Comparison of ENCODE assay signal across 8 mouse cellular contexts in genomic region chr1:133417539-133417938, GRCm38 (mm10). TPM values are rescaled to one million over a fixed set of nuclear protein-coding genes. Genes with fewer than 3 reads are reported as not detected.
DNase-seq lines count a peak whose midpoint lies in the region; ATAC-seq and TF ChIP-seq lines count a peak whose summit lies in the region.

No protein-coding gene starts in this region.

- WGBS in lung, embryonic 15.5 days = 52% methylated on average over 1 of the region's 1 CpGs
- WGBS in hindbrain, postnatal 0 days = 73% methylated on average over 1 of the region's 1 CpGs
- WGBS in neural tube, embryonic 13.5 days = 61% methylated on average over 1 of the region's 1 CpGs
- WGBS in thymus, adult 2 months = 81% methylated on average over 1 of the region's 1 CpGs

- peak overlapping the region; percentile 74 for H3K4me2 ChIP-seq in lung, embryonic 15.5 days
- H3K4me2 ChIP-seq in hindbrain, postnatal 0 days (ENCODE audit: low read depth, low read length) = peak overlapping the region; percentile 53
- peak overlapping the region; percentile 60 for H3K4me2 ChIP-seq in neural tube, embryonic 13.5 days

- peak overlapping the region; percentile 29; the same call in 1 of the 2 replicates for H3K9ac ChIP-seq in lung, embryonic 15.5 days
- H3K9ac ChIP-seq in hindbrain, postnatal 0 days (replicated peaks; ENCODE audit: low read length) = peak overlapping the region; percentile 30; the same call in 1 of the 2 replicates
- H3K9ac ChIP-seq in neural tube, embryonic 13.5 days = peak overlapping the region; percentile 70; the same call in 1 of the 2 replicates

- peak; percentile 20; the same call in 1 of the 2 replicates for ATAC-seq in lung, embryonic 15.5 days (ENCODE audit: borderline replicate concordance, extremely low read depth, low FRiP score, low TSS enrichment)
- 0 out of 2 replicates have a peak, but pooled peaks have one; percentile 15 for ATAC-seq in hindbrain, postnatal 0 days
- ATAC-seq in neural tube, embryonic 13.5 days (ENCODE audit: low read depth) = no peak

- H3K4me1 ChIP-seq in lung, embryonic 15.5 days = peaks cover 81% of the 10 kb centered on the region
- peaks cover 9% of the 10 kb centered on the region; the same call in 1 of the 2 replicates for H3K4me1 ChIP-seq in hindbrain, postnatal 0 days (ENCODE audit: insufficient read depth, low read length)
- H3K4me1 ChIP-seq in neural tube, embryonic 13.5 days (replicated peaks) = peaks cover 85% of the 10 kb centered on the region
- peaks cover 31% of the 10 kb centered on the region for H3K4me1 ChIP-seq in thymus, adult 2 months (replicated peaks; ENCODE audit: control insufficient read depth, insufficient read depth, low read length)

- H3K9me3 ChIP-seq in lung, embryonic 15.5 days = no peaks in the 10 kb centered on the region
- H3K9me3 ChIP-seq in hindbrain, postnatal 0 days (ENCODE audit: low read length) = no peaks in the 10 kb centered on the region
- no peaks in the 10 kb centered on the region for H3K9me3 ChIP-seq in neural tube, embryonic 13.5 days

- TF ChIP-seq CTCF in hindbrain, postnatal 0 days (IDR thresholded peaks at IDR 0.05; ENCODE audit: low read depth) = no peak
- no peak for TF ChIP-seq CTCF in thymus, adult 2 months (IDR thresholded peaks at IDR 0.05; ENCODE audit: borderline replicate concordance, control insufficient read depth, extremely low read depth, insufficient read depth, low read length, poor library complexity)

- H3K4me3 ChIP-seq in lung, embryonic 15.5 days = peak overlapping the region; percentile 43; the same call in 1 of the 2 replicates
- H3K4me3 ChIP-seq in hindbrain, postnatal 0 days (ENCODE audit: low read length) = no peak overlapping the region
- H3K4me3 ChIP-seq in neural tube, embryonic 13.5 days = no peak overlapping the region
- H3K4me3 ChIP-seq in thymus, adult 2 months (ENCODE audit: control insufficient read depth, insufficient read depth, low read length) = no peak overlapping the region

- no peak for TF ChIP-seq POLR2A in thymus, adult 2 months (IDR thresholded peaks at IDR 0.05; ENCODE audit: control insufficient read depth, extremely low read depth, insufficient read depth, low read length, poor library complexity)

- peak; percentile 60 for DNase-seq in adrenal gland, postnatal 14 days
- no peak for DNase-seq in adrenal gland, postnatal 4 days (ENCODE audit: low spot score in 2 of 2)
- DNase-seq in lung, postnatal 36 days = no peak
- no peak for DNase-seq in hindbrain, postnatal 0 days (ENCODE audit: low spot score)
- no peak for DNase-seq in embryo, embryonic 9.5 days (ENCODE audit: extremely low spot score)
- no peak for DNase-seq in thymus, adult 2 months

- peak overlapping the region; percentile 80 for H3K27ac ChIP-seq in lung, embryonic 15.5 days
- 0 out of 2 replicates have a peak overlapping the region, but pooled peaks have one; percentile 49 for H3K27ac ChIP-seq in hindbrain, postnatal 0 days
- H3K27ac ChIP-seq in neural tube, embryonic 13.5 days (replicated peaks) = no peak overlapping the region
- H3K27ac ChIP-seq in thymus, adult 2 months (ENCODE audit: control insufficient read depth, insufficient read depth, low read length) = no peak overlapping the region

- H3K27me3 ChIP-seq in lung, embryonic 15.5 days = no peaks in the 10 kb centered on the region
- H3K27me3 ChIP-seq in hindbrain, postnatal 0 days (ENCODE audit: insufficient read depth, low read length) = no peaks in the 10 kb centered on the region
- H3K27me3 ChIP-seq in neural tube, embryonic 13.5 days = no peaks in the 10 kb centered on the region
- H3K27me3 ChIP-seq in thymus, adult 2 months (ENCODE audit: control insufficient read depth, insufficient read depth, low read length) = no peaks in the 10 kb centered on the region

- H3K36me3 ChIP-seq in lung, embryonic 15.5 days = no peaks in the 10 kb centered on the region
- H3K36me3 ChIP-seq in hindbrain, postnatal 0 days (ENCODE audit: insufficient read depth, low read length) = no peaks in the 10 kb centered on the region
- no peaks in the 10 kb centered on the region for H3K36me3 ChIP-seq in neural tube, embryonic 13.5 days
- H3K36me3 ChIP-seq in thymus, adult 2 months (ENCODE audit: control insufficient read depth, insufficient read depth, low read length) = no peaks in the 10 kb centered on the region

RNA-seq across cellular contexts. Expression of gene Sox13, which starts 6.6 kb away (rescaled TPM):
- 19.3 and 20.0 TPM in 2 replicates for total RNA-seq in adrenal gland, postnatal 14 days (2021)
- total RNA-seq in adrenal gland, postnatal 4 days (2021) = 10 to 100 TPM; 26.0 to 35.2 TPM
- 7.3 and 9.0 TPM in 2 replicates for polyA plus RNA-seq in lung, embryonic 15.5 days (2015; fragmentation: Nextera tagmentation; extraction: Ambion mirVana)
- total RNA-seq in hindbrain, postnatal 0 days (2014; rRNA removed) = 13.1 and 16.8 TPM in 2 replicates
- polyA plus RNA-seq in hindbrain, postnatal 0 days (2015; fragmentation: Nextera tagmentation; extraction: Ambion mirVana) = 2.9 and 3.3 TPM in 2 replicates
- polyA plus RNA-seq in neural tube, embryonic 13.5 days (2015; fragmentation: Nextera tagmentation; extraction: Ambion mirVana) = 8.8 TPM in 2 replicates
- 17.2 and 22.1 TPM in 2 replicates for polyA plus RNA-seq in thymus, adult 2 months (2012; rRNA removed)

RNA-seq across cellular contexts. Expression of gene Etnk2, which starts 54.2 kb away (rescaled TPM):
- 7.6 and 28.3 TPM in 2 replicates for total RNA-seq in adrenal gland, postnatal 14 days (2021)
- 10 to 100 TPM in 1 of 2 experiments, 1 to 10 TPM in 1; 8.1 to 12.1 TPM for total RNA-seq in adrenal gland, postnatal 4 days (2021)
- 2.7 and 3.0 TPM in 2 replicates for polyA plus RNA-seq in lung, embryonic 15.5 days (2015; fragmentation: Nextera tagmentation; extraction: Ambion mirVana)
- 36.7 and 49.7 TPM in 2 replicates for total RNA-seq in hindbrain, postnatal 0 days (2014; rRNA removed)
- 27.4 and 29.6 TPM in 2 replicates for polyA plus RNA-seq in hindbrain, postnatal 0 days (2015; fragmentation: Nextera tagmentation; extraction: Ambion mirVana)
- polyA plus RNA-seq in neural tube, embryonic 13.5 days (2015; fragmentation: Nextera tagmentation; extraction: Ambion mirVana) = 10.1 and 10.2 TPM in 2 replicates
- polyA plus RNA-seq in thymus, adult 2 months (2012; rRNA removed) = 0.18 and 0.80 TPM in 2 replicates

Comparison
In these comparisons a context has a peak if more than half of its experiments do, and no peak if none do; other contexts are left out.
1. H3K27ac ChIP-seq: peak in lung, embryonic 15.5 days (single experiment) and hindbrain, postnatal 0 days (single experiment); none in neural tube, embryonic 13.5 days (single experiment) and thymus, adult 2 months (single experiment).
2. Peak in every context shown above with its lines, with median percentiles within 50 percentile points of each other: H3K4me2 ChIP-seq and H3K9ac ChIP-seq.